Mouse (Mus musculus) forebrain, embryonic 10.5 days (tissue): Measurements from ENCODE around the gene Tent4b. TPM values are rescaled to one million over a fixed set of nuclear protein-coding genes. Genes with fewer than 3 reads are reported as not detected.

Source experiments
- DNase-seq: peaks from one replicate; pipeline ENCODE4 v3.0.0-alpha.2; 2017; ENCODE audit warnings: low spot score; ENCODE audit errors: extremely low spot score
- H3K27ac ChIP-seq: fragments of 300-500 bp; sonication (generic); 2 replicates; pipeline ENCODE4 v1.5.1; 2016; ENCODE audit warnings: mild to moderate bottlenecking
- H3K27me3 ChIP-seq: fragments of 300-500 bp; sonication (generic); 2 replicates; pipeline ENCODE4 v1.6.1; 2016; ENCODE audit warnings: mild to moderate bottlenecking; ENCODE audit not compliant: poor library complexity, severe bottlenecking
- H3K36me3 ChIP-seq: fragments of 300-500 bp; sonication (generic); replicated peaks from 2 replicates; pipeline ENCODE4 v1.6.1; 2016; ENCODE audit warnings: mild to moderate bottlenecking, moderate library complexity
- H3K4me1 ChIP-seq: fragments of 300-500 bp; sonication (generic); 2 replicates; pipeline ENCODE4 v1.6.1; 2016
- H3K4me3 ChIP-seq: fragments of 300-500 bp; sonication (generic); 2 replicates; pipeline ENCODE4 v1.5.1; 2016; ENCODE audit warnings: mild to moderate bottlenecking, moderate library complexity
- H3K9me3 ChIP-seq: fragments of 300-500 bp; sonication (generic); 2 replicates; pipeline ENCODE4 v1.6.1; 2016; ENCODE audit warnings: mild to moderate bottlenecking, moderate library complexity
- WGBS: fragments of 180-500 bp; shearing (Covaris S2); methylation state at CpG from one replicate; pipeline ENCODE4 v1.1.7; 2016; 5-methylcytosine and 5-hydroxymethylcytosine counted together
- polyA plus RNA-seq: library from polyadenylated mRNA; unstranded; fragments of >200 nt; fragmentation: Nextera tagmentation; extraction: Ambion mirVana; gene quantifications from 2 replicates; pipeline ENCODE4 v1.2.1, GENCODE M21; 2016

Gene Tent4b
- polyA plus RNA-seq, 1 experiment from 2014 or later: 8.1 TPM

DNA sequence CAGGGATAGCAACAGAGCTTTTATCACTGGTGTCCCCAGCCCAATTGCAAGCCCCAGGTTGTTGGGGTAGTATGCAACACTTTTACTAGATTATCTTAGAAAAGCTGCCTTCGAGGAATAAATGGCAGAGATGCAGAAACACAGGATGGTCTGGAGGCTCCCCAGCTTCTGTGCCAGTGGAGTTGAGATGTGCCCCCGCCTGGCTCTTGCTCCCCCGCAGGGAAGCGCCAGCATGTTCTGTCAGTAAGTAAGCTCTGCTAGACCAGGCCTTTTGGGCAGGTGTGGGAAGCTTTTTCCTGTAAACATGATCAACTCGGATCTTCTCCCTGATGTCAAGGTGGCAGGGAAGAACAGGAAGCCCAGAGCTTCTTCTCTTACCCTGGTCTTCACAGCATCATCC lies 40.3 kb downstream of the Tent4b start:
- 92% methylated on average over 5 of the region's 5 CpGs for WGBS
- H3K9me3 ChIP-seq: no peaks in the 10 kb centered on the region
- no peak for DNase-seq

GRCm38 (mm10) chr8:88241871-88242270 lies 42.9 kb downstream of the Tent4b start:
- DNase-seq: no peak
- Histone ChIP-seq H3K4me1 (0 out of 2 replicates have a peak, but pooled peaks cover 4% of the 10 kb centered on the region), H3K9me3 (no peaks in the 10 kb centered on the region), H3K27ac (no peak overlapping the region), H3K4me3 (no peak overlapping the region), H3K27me3 (no peaks in the 10 kb centered on the region), H3K36me3 (peaks cover 28% of the 10 kb centered on the region)
- WGBS: 86% methylated on average over 4 of the region's 4 CpGs

More for the DNA sequence above, 40.3 kb downstream of the Tent4b start:
- Histone ChIP-seq H3K27ac (no peak overlapping the region), H3K4me1 (0 out of 2 replicates have a peak, but pooled peaks cover 4% of the 10 kb centered on the region), H3K27me3 (no peaks in the 10 kb centered on the region), H3K36me3 (peaks cover 13% of the 10 kb centered on the region), H3K4me3 (no peak overlapping the region)

GRCm38 (mm10) chr8:88244298-88244697 lies 45.3 kb downstream of the Tent4b start:
- no peak overlapping the region for H3K27ac ChIP-seq
- DNase-seq: no peak
- 0 out of 2 replicates have a peak, but pooled peaks cover 4% of the 10 kb centered on the region for H3K4me1 ChIP-seq
- WGBS: 83% methylated on average over 4 of the region's 4 CpGs
- H3K9me3 ChIP-seq: no peaks in the 10 kb centered on the region
- H3K36me3 ChIP-seq: peaks cover 50% of the 10 kb centered on the region
- no peak overlapping the region for H3K4me3 ChIP-seq
- H3K27me3 ChIP-seq: no peaks in the 10 kb centered on the region

- H3K36me3 ChIP-seq: peaks cover 85% of the 10 kb centered on the region
- H3K4me1 ChIP-seq: no peaks in the 10 kb centered on the region
- WGBS: 82% methylated on average over 3 of the region's 3 CpGs
- no peaks in the 10 kb centered on the region for H3K9me3 ChIP-seq
- H3K27ac ChIP-seq: no peak overlapping the region
- H3K27me3 ChIP-seq: no peaks in the 10 kb centered on the region
- no peak for DNase-seq
- no peak overlapping the region for H3K4me3 ChIP-seq
Observed at GRCm38 (mm10) chr8:88252791-88253190, 53.8 kb downstream of the Tent4b start.

GRCm38 (mm10) chr8:88254957-88255356 lies 55.9 kb downstream of the Tent4b start:
- no peak for DNase-seq
- WGBS: 90% methylated on average over 7 of the region's 7 CpGs
- no peaks in the 10 kb centered on the region for H3K27me3 ChIP-seq
- no peaks in the 10 kb centered on the region for H3K9me3 ChIP-seq
- no peak overlapping the region for H3K4me3 ChIP-seq
- 0 out of 2 replicates have a peak, but pooled peaks cover 3% of the 10 kb centered on the region for H3K4me1 ChIP-seq
- peaks cover 70% of the 10 kb centered on the region for H3K36me3 ChIP-seq
- no peak overlapping the region for H3K27ac ChIP-seq

DNA sequence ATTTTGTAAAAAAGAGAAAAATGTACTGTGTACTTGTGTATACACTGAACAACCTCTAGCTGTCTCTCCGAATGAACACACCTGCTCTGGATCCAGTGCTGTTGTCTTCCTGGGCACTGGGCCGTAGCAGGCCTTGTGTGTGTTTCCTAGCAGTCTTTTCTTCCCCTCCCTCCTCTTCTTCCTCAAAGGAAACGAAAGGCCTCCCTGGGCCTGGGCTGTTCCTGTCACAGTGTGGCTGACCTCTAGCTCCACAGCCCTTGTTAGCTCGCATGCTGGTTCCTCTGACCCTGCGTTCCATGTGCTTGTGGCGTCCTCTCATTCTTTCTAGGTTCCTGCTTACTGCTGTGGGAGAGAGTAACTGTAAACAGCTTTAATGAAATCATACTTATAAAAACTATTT lies 59.0 kb downstream of the Tent4b start:
- DNase-seq: no peak
- no peak overlapping the region for H3K27ac ChIP-seq
- no peaks in the 10 kb centered on the region for H3K9me3 ChIP-seq
- H3K36me3 ChIP-seq: peaks cover 49% of the 10 kb centered on the region
- peaks cover 9% of the 10 kb centered on the region for H3K4me1 ChIP-seq
- H3K27me3 ChIP-seq: no peaks in the 10 kb centered on the region
- 57% methylated on average over 6 of the region's 6 CpGs for WGBS
- H3K4me3 ChIP-seq: no peak overlapping the region

GRCm38 (mm10) chr8:88258544-88258943 lies 59.5 kb downstream of the Tent4b start:
- H3K4me3 ChIP-seq: no peak overlapping the region
- H3K36me3 ChIP-seq: peaks cover 46% of the 10 kb centered on the region
- no peaks in the 10 kb centered on the region for H3K27me3 ChIP-seq
- H3K9me3 ChIP-seq: no peaks in the 10 kb centered on the region
- DNase-seq: no peak
- no peak overlapping the region for H3K27ac ChIP-seq
- 86% methylated on average over 11 of the region's 11 CpGs for WGBS
- peaks cover 14% of the 10 kb centered on the region for H3K4me1 ChIP-seq

GRCm38 (mm10) chr8:88260466-88260980 lies 61.5 kb downstream of the Tent4b start:
- no peak overlapping the region for H3K4me3 ChIP-seq
- peaks cover 31% of the 10 kb centered on the region for H3K36me3 ChIP-seq
- H3K4me1 ChIP-seq: peaks cover 23% of the 10 kb centered on the region
- no peaks in the 10 kb centered on the region for H3K27me3 ChIP-seq
- no peak overlapping the region for H3K27ac ChIP-seq
- DNase-seq: no peak
- 93% methylated on average over 7 of the region's 7 CpGs for WGBS
- no peaks in the 10 kb centered on the region for H3K9me3 ChIP-seq

- no peak for DNase-seq
- peaks cover 2% of the 10 kb centered on the region for H3K27me3 ChIP-seq
- no peak overlapping the region for H3K27ac ChIP-seq
- 68% methylated on average over 14 of the region's 14 CpGs for WGBS
- no peak overlapping the region for H3K4me3 ChIP-seq
- no peaks in the 10 kb centered on the region for H3K9me3 ChIP-seq
- peaks cover 29% of the 10 kb centered on the region for H3K4me1 ChIP-seq
- peaks cover 10% of the 10 kb centered on the region for H3K36me3 ChIP-seq
Observed at GRCm38 (mm10) chr8:88262831-88263635, 64.0 kb downstream of the Tent4b start.

DNA sequence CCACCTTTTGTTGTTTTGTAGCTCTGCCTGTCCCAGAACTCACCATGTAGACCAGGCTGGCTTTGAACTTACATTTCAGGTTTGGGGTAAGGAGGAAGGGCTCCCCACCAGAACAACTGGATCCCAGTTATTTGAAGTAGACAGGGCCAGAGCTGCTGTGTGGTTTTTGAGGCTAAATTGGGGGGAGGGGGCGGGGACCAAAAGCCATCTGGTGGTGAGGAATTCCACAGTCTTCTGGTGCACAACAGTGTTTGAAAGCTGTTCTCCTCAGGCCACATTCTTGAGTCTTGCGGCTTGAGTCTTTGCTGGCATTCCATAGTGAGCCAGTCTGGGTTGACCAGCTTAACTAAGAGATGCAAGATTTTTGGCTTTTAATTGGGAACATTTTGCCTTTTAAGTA lies 66.5 kb downstream of the Tent4b start:
- no peak overlapping the region for H3K4me3 ChIP-seq
- WGBS: 22% methylated on average over 2 of the region's 2 CpGs
- no peak for DNase-seq
- peaks cover 28% of the 10 kb centered on the region for H3K4me1 ChIP-seq
- 0 out of 2 replicates have a peak overlapping the region, but pooled peaks have one; percentile 44 for H3K27ac ChIP-seq
- H3K27me3 ChIP-seq: peaks cover 21% of the 10 kb centered on the region
- peaks cover 3% of the 10 kb centered on the region for H3K36me3 ChIP-seq
- H3K9me3 ChIP-seq: no peaks in the 10 kb centered on the region

DNA sequence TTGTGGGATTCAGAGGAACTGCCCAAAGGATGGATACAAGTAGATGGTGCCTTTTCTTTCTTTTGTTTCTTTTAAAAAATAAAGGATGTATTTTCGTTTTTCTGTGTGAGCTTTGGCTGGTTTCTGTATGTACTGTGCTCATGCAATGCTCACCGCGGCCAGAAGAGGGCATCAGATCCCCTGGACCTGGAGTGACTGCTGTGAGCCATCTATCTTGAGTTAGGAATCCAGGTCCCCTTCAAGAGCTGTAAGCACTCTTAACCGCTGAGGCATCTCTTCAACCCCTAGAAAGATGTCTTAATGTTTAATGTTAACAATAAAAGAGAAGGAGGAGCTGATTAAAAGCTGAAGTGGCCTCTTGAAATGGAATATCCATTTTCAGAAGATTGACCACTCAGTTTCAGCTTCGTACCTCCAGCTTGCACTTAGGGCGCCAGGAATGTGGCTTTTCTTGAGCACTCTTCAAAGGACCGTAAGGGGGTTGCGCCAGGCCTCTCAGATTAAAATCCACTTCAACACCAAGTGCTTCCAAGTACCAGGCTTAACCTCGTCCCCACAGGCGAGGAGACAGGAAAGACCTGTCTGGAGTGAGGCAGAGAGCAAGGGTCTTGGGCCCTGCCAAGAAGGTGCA lies 67.3 kb downstream of the Tent4b start:
- H3K4me3 ChIP-seq: no peak overlapping the region
- 0 out of 2 replicates have a peak overlapping the region, but pooled peaks have one; percentile 44 for H3K27ac ChIP-seq
- H3K36me3 ChIP-seq: no peaks in the 10 kb centered on the region
- H3K27me3 ChIP-seq: peaks cover 29% of the 10 kb centered on the region
- WGBS: 55% methylated on average over 10 of the region's 10 CpGs
- peaks cover 28% of the 10 kb centered on the region for H3K4me1 ChIP-seq
- DNase-seq: peak; percentile 82
- no peaks in the 10 kb centered on the region for H3K9me3 ChIP-seq

- no peaks in the 10 kb centered on the region for H3K9me3 ChIP-seq
- WGBS: 90% methylated on average over 14 of the region's 14 CpGs
- H3K4me3 ChIP-seq: no peak overlapping the region
- peaks cover 35% of the 10 kb centered on the region for H3K27me3 ChIP-seq
- peaks cover 29% of the 10 kb centered on the region for H3K4me1 ChIP-seq
- H3K27ac ChIP-seq: no peak overlapping the region
- no peak for DNase-seq
- H3K36me3 ChIP-seq: no peaks in the 10 kb centered on the region
Observed at GRCm38 (mm10) chr8:88266801-88267403, 67.9 kb downstream of the Tent4b start.
